Mouse (Mus musculus) forebrain, embryonic 14.5 days (tissue): Measurements from ENCODE around the gene Zbtb44. TPM values are rescaled to one million over a fixed set of nuclear protein-coding genes. Genes with fewer than 3 reads are reported as not detected.

Experiments
- ATAC-seq: fragments of 200-750 bp; cut with Nextera tagmentation; 2 replicates; pipeline ENCODE4 v1.8.0; 2017; ENCODE audit warnings: mild to moderate bottlenecking, moderate library complexity
- DNase-seq: peaks from one replicate; pipeline ENCODE4 v3.0.0-alpha.2; 2015; ENCODE audit warnings: low spot score
- H3K27ac ChIP-seq: fragments of 300-500 bp; sonication (generic); 2 replicates; pipeline ENCODE4 v1.5.1; 2014; ENCODE audit warnings: low read depth, mild to moderate bottlenecking, control low read depth, low read length, moderate library complexity
- H3K27me3 ChIP-seq: fragments of 300-500 bp; sonication (generic); replicated peaks from 2 replicates; pipeline ENCODE4 v1.6.1; 2014; ENCODE audit warnings: low read length, control low read depth, mixed read lengths; ENCODE audit not compliant: control insufficient read depth, insufficient read depth
- H3K36me3 ChIP-seq: fragments of 300-500 bp; sonication (generic); 2 replicates; pipeline ENCODE4 v1.6.1; 2014; ENCODE audit warnings: low read length, control low read depth; ENCODE audit not compliant: control insufficient read depth, insufficient read depth
- H3K4me1 ChIP-seq: fragments of 300-500 bp; sonication (generic); 2 replicates; pipeline ENCODE4 v1.6.1; 2014; ENCODE audit warnings: antibody characterized with exemption, low read length, control low read depth; ENCODE audit not compliant: control insufficient read depth, insufficient read depth
- H3K4me2 ChIP-seq: fragments of 300-500 bp; sonication (generic); 2 replicates; pipeline ENCODE4 v1.6.1; 2014; ENCODE audit warnings: mild to moderate bottlenecking, control low read depth, low read length
- H3K4me3 ChIP-seq: fragments of 300-500 bp; sonication (generic); 2 replicates; pipeline ENCODE4 v1.5.1; 2014; ENCODE audit warnings: low read depth, low read length, control low read depth
- H3K9ac ChIP-seq: fragments of 300-500 bp; sonication (generic); 2 replicates; pipeline ENCODE4 v1.6.1; 2014; ENCODE audit warnings: mild to moderate bottlenecking, low read length, control low read depth, moderate library complexity
- H3K9me3 ChIP-seq: fragments of 300-500 bp; sonication (generic); replicated peaks from 2 replicates; pipeline ENCODE4 v1.6.1; 2016; ENCODE audit warnings: low read length, control low read depth, mixed read lengths; ENCODE audit not compliant: control insufficient read depth
- WGBS: fragments of 180-500 bp; shearing (Covaris S2); extraction: QIAGEN DNeasy Blood & Tissue Kit; methylation state at CpG from one replicate; pipeline ENCODE4 v1.1.7; 2014; 5-methylcytosine and 5-hydroxymethylcytosine counted together
- polyA plus RNA-seq: library from polyadenylated mRNA; unstranded; fragments of >200 nt; fragmentation: Nextera tagmentation; extraction: Ambion mirVana; gene quantifications from 2 replicates; pipeline ENCODE4 v1.2.1, GENCODE M21; 2014

Gene Zbtb44
- 3.1 and 4.6 TPM in 2 replicates for polyA plus RNA-seq

DNA sequence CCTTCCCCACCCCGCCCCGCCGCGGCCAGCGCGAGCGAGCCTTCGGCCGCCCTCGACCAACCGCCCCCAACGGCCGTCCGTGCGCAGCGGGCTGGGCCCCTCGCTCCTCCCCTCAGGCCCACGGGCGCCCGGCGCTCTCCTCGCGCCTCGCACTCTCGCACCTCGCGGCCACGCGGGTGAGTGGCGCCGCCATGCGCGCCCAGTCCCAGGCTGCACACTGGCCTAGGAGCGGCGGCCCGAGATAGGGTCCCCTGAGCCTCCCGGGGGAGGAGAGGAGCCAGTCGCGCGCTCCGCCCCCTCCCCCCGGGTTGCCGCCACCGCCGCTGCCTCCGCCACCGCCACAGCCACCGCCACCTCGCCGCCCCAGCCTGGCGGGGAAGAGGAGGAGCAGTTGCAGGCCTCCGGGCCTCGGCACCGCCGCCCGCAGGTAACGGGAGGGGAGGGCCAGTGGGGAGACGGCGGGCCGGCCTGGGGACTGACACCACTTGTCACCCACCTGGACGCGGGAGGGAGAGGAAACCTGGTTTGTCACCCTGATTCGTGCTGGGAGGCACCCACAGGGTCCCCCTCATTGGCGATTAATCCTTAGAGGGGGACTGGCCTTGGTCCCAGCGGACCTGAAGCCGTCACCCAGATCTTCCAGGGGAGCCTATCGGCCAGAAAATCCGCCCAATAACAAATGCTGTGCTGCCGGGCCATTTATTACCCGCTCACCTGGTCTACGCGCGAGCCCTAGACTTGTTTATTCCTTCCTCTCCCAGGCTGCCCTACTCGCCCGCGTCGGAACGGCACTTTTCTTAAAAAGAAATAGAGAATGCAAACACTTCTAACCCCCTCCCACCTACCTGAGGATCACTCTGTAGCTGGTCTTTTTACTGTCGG is at the start of gene Zbtb44:
Zbtb44 (plus strand) TSS at position 113 of the 882 bp plus-strand sequence.
- ATAC-seq (peak; percentile 89), DNase-seq (peak; percentile 22)
- no peaks in the 10 kb centered on the region for H3K27me3 ChIP-seq
- peak within 1 kb of the TSS; percentile 98 for H3K27ac ChIP-seq
- H3K9ac ChIP-seq: peak within 1 kb of the TSS; percentile 95
- no peaks in the 10 kb centered on the region for H3K9me3 ChIP-seq
- peak within 1 kb of the TSS; percentile 82 for H3K4me2 ChIP-seq
- WGBS: 1% methylated on average over 48 of the region's 79 CpGs
- H3K4me1 ChIP-seq: peaks cover 5% of the 10 kb centered on the region; the same call in 1 of the 2 replicates
- H3K36me3 ChIP-seq: no peaks in the 10 kb centered on the region
- peak within 1 kb of the TSS; percentile 94 for H3K4me3 ChIP-seq

DNA sequence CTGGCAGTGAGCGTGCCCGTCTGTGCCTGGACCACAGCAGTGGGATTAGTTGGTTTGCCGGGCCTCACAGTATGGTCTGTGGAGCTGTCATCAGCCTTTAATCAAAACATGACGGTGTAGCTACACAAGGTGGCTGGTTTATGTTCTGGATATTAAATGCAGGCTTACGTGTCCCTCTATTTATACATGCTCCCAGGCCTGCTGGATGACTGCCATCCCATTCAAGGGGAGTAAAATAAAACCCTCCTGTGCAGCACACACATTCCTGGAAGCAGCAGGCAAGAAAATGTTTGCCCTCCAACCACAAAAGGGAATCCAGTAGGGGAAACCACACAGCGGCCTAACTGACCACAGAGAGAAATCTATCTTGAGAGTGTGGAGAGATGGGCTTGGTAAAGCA is 44.7 kb upstream of the Zbtb44 start:
- 65% methylated on average over 6 of the region's 6 CpGs for WGBS
- ATAC-seq: no peak
- H3K4me2 ChIP-seq: no peak overlapping the region
- no peaks in the 10 kb centered on the region for H3K27me3 ChIP-seq
- H3K36me3 ChIP-seq: no peaks in the 10 kb centered on the region
- H3K9ac ChIP-seq: no peak overlapping the region
- no peaks in the 10 kb centered on the region for H3K9me3 ChIP-seq
- H3K4me3 ChIP-seq: no peak overlapping the region
- DNase-seq: no peak
- no peak overlapping the region for H3K27ac ChIP-seq
- no peaks in the 10 kb centered on the region for H3K4me1 ChIP-seq

DNA sequence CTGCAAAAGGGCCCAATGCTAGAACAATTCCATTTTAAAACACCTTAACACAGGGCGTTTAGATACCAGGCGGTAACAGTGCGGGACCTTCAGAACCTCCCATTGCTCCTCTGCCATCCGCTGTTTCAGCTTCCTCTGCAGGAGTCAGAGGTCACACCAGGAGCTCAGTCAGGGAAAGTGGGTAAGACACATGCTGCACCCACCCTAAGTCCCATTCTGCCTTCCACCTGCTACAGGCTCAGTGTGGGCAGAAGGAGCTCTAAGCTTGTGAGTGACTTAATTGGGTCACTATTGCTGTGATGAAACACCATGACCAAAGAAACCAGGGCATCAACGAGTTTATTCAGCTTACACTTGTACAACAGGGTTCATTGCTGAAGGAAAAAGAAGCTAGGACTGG is 37.3 kb upstream of the Zbtb44 start:
- Histone ChIP-seq H3K9ac (no peak overlapping the region), H3K27ac (no peak overlapping the region), H3K4me1 (no peaks in the 10 kb centered on the region), H3K27me3 (no peaks in the 10 kb centered on the region), H3K36me3 (no peaks in the 10 kb centered on the region), H3K4me3 (no peak overlapping the region), H3K9me3 (no peaks in the 10 kb centered on the region), H3K4me2 (no peak overlapping the region)
- DNase-seq (no peak), ATAC-seq (no peak)
- WGBS: 86% methylated on average over 5 of the region's 5 CpGs

DNA sequence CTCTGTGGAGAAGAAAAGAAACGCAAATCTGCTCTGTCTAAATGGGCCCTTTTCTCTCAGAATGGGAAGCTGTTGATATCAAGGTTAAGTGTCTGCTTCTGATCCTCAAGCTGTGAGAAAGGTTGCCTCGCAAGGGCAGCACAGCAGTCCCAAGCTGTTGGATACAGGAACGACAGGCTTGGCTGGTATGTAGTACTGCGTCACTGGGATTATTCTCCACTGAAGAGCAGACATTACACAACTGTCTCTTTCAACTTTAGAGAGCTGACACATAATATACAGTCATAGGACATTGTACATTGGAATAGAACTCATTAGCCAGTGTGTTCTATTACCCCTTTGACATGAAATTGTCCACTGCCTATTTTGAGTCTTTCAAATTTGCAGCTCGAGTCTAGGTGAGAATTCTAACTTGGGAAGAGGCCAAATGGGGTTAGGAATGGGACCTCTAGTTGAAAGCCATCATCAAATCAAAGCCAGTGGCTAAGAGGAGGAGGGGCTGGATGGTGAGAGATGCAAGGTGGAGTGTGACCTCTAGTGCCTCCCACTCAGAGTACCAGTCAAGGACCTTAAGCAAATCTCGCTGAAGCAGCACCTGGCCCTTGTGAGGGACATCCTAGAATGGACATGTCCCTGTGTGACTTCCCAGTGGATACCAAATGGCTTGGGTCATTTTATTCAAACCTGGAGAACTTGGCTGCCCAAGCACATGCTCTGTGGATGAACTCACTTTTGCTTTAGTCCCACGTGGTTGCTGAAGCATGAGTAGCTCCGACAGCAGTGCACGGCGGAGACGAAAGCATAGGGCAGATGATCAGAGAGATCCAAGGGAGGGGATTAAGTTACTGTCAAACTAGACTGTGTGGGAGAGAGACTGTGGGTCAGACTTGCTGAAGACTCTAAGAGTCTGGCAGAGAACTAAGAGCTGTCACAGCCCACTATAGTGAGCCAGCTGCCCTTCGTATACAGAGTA is 33.6 kb upstream of the Zbtb44 start:
- DNase-seq: no peak
- H3K27ac ChIP-seq: no peak overlapping the region

DNA sequence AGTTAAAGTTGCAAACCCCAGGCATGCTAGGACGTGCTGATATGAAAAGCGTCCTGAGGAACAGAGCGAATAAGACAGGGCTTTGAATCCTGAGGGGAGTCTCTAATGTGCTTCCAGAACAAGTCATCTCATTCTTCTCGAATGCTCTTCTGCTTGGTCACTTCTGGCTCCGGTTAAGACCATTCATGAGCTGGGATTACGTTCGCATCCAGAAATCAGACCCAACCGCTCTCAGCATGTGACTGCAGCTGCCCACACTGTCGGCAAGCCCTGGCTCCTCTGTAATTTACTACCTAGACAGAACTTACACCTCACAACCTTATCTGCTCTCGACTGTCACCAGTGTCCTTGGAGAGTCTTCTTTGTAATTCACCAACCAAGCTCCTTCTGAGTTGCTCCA is 29.8 kb upstream of the Zbtb44 start:
- DNase-seq: no peak
- no peaks in the 10 kb centered on the region for H3K4me1 ChIP-seq
- H3K4me3 ChIP-seq: no peak overlapping the region
- H3K36me3 ChIP-seq: no peaks in the 10 kb centered on the region
- no peak overlapping the region for H3K27ac ChIP-seq
- H3K9ac ChIP-seq: no peak overlapping the region
- no peaks in the 10 kb centered on the region for H3K9me3 ChIP-seq
- ATAC-seq: no peak
- 83% methylated on average over 10 of the region's 10 CpGs for WGBS
- H3K27me3 ChIP-seq: no peaks in the 10 kb centered on the region
- H3K4me2 ChIP-seq: no peak overlapping the region

More for the DNA sequence above, 33.6 kb upstream of the Zbtb44 start:
- H3K27me3 ChIP-seq: no peaks in the 10 kb centered on the region
- no peaks in the 10 kb centered on the region for H3K9me3 ChIP-seq
- 81% methylated on average over 12 of the region's 12 CpGs for WGBS
- no peaks in the 10 kb centered on the region for H3K36me3 ChIP-seq
- no peak overlapping the region for H3K4me2 ChIP-seq
- no peak overlapping the region for H3K4me3 ChIP-seq
- no peaks in the 10 kb centered on the region for H3K4me1 ChIP-seq
- no peak for ATAC-seq
- H3K9ac ChIP-seq: no peak overlapping the region

DNA sequence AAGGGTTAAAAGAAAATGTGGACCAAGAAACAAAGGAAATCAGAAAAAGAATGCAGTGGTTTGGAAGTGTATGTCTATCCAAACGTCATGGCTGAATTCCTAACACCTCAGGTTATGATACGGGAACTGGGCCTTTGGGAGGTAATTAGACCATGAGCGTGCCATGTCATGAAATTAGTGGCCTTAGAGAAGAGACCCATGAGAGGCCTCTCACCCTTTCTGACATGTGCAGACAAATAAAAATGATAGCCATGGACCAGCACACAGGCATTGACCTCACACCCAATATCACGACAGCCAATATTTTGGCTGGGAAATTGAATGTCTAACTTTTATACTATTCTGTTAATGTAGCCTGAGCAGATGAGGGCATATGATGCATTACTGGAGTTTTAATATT is 27.9 kb upstream of the Zbtb44 start:
- H3K27me3 ChIP-seq: no peaks in the 10 kb centered on the region
- ATAC-seq: no peak
- no peaks in the 10 kb centered on the region for H3K9me3 ChIP-seq
- no peak overlapping the region for H3K4me2 ChIP-seq
- H3K9ac ChIP-seq: no peak overlapping the region
- no peak overlapping the region for H3K27ac ChIP-seq
- 87% methylated on average over 4 of the region's 4 CpGs for WGBS
- no peak overlapping the region for H3K4me3 ChIP-seq
- H3K4me1 ChIP-seq: no peaks in the 10 kb centered on the region
- no peak for DNase-seq
- no peaks in the 10 kb centered on the region for H3K36me3 ChIP-seq

DNA sequence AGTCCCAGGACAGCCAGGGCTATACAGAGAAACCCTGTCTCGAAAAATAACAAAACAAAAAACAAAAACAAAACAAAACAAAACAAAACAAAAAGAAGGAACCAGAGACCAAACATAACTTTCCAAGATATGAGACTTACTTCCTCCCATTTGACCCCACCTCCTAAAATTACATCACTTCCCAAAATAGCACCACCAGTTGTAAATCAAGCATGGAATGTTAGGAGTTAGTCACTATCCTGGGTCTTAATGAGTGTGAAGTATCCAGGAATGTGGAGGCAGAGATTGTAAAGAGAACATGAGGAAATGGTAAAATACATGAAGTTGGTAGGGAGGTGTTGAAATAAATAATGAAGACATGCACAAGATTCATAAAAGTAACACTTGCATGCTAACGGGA is 21.1 kb upstream of the Zbtb44 start:
- Histone ChIP-seq H3K9me3 (no peaks in the 10 kb centered on the region), H3K4me3 (no peak overlapping the region), H3K4me2 (no peak overlapping the region), H3K36me3 (no peaks in the 10 kb centered on the region), H3K27ac (no peak overlapping the region), H3K4me1 (no peaks in the 10 kb centered on the region), H3K27me3 (no peaks in the 10 kb centered on the region), H3K9ac (no peak overlapping the region)
- ATAC-seq (no peak), DNase-seq (no peak)
- 93% methylated on average over 2 of the region's 2 CpGs for WGBS

DNA sequence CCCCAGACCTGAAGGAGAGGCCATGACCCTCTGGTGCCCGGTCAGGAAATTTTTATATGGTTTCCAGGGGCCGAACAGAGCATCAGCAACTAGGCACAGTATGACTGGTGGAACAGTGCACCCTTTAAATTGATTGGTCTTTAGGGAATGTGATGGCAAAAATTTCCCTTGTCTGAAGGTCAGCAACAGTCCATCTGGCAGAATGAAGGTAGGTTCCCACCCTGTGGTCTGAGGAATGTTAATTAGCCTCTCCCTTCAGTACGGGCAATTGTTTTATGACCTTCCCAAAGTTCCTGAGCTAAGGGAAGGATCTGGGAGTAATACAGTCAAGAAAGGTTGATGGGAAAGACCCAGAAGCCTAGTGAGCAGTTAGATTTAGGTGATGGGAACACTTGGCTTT is 20.4 kb upstream of the Zbtb44 start:
- H3K4me2 ChIP-seq: no peak overlapping the region
- WGBS: 83% methylated on average over 3 of the region's 3 CpGs
- no peak for ATAC-seq
- no peaks in the 10 kb centered on the region for H3K9me3 ChIP-seq
- H3K9ac ChIP-seq: no peak overlapping the region
- H3K4me3 ChIP-seq: no peak overlapping the region
- no peak for DNase-seq
- H3K27me3 ChIP-seq: no peaks in the 10 kb centered on the region
- H3K27ac ChIP-seq: no peak overlapping the region
- no peaks in the 10 kb centered on the region for H3K4me1 ChIP-seq
- H3K36me3 ChIP-seq: no peaks in the 10 kb centered on the region
